Mouse (Mus musculus) gastrocnemius, postnatal 25 days (tissue): ENCODE measurements around the gene Shisa4. TPM values are rescaled to one million over a fixed set of nuclear protein-coding genes. Genes with fewer than 3 reads are reported as not detected.
"Not testable (repeated sequence)": the region's sequence is repeated elsewhere in the genome, so short reads cannot be mapped to it uniquely, and the experiment has no call there.

Source experiments
- DNase-seq: peaks from one replicate; pipeline ENCODE4 v3.0.0; 2022
- long read RNA-seq, 2 experiments: library from polyadenylated mRNA; stranded (forward); transcript quantifications; one replicate each; pipeline ENCODE4 v2.0.0; 2021
- total RNA-seq, 2 experiments: library from RNA; stranded (reverse); gene quantifications; 1 replicate in 1 of 2; 2 replicates in 1 of 2; pipeline ENCODE4 v1.2.3; 2021

The Shisa4 gene
- total RNA-seq, result 100 to 1,000 TPM; 236 to 261 TPM
- long read RNA-seq, experiment 1, transcript Shisa4-201 (5 exons, 1,763 nt), result major isoform, 359 of 463 reads
- long read RNA-seq, experiment 1, partial matches to known transcripts, result 43 of 463 reads
- long read RNA-seq, experiment 1, other reads (novel, unspliced or antisense), result 59 of 463 reads
- long read RNA-seq, experiment 2, transcript Shisa4-201 (5 exons, 1,763 nt), result major isoform, 405 of 505 reads
- long read RNA-seq, experiment 2, transcript Shisa4-202 (2 exons, 851 nt), result minor isoform, 5 of 505 reads
- long read RNA-seq, experiment 2, partial matches to known transcripts, result 28 of 505 reads
- long read RNA-seq, experiment 2, other reads (novel, unspliced or antisense), result 66 of 505 reads

- peak; percentile 72 for DNase-seq
Observed at GRCm38 (mm10) chr1:135374868-135375581, at the start of gene Shisa4. TSS of gene Shisa4 (minus strand) at chr1:135375237.

- no peak for DNase-seq
Observed at GRCm38 (mm10) chr1:135422772-135423171, 47.7 kb upstream of the Shisa4 start.

- DNase-seq, result no peak
Observed at GRCm38 (mm10) chr1:135413996-135414395, 39.0 kb upstream of the Shisa4 start.

GRCm38 (mm10) chr1:135412130-135412529 lies 37.1 kb upstream of the Shisa4 start:
- DNase-seq, result no peak

GRCm38 (mm10) chr1:135410967-135411366 lies 35.9 kb upstream of the Shisa4 start:
- DNase-seq, result peak; percentile 71

- no peak for DNase-seq
Observed at GRCm38 (mm10) chr1:135408973-135409372, 33.9 kb upstream of the Shisa4 start.

GRCm38 (mm10) chr1:135405356-135405755 lies 30.3 kb upstream of the Shisa4 start:
- no peak for DNase-seq

GRCm38 (mm10) chr1:135401452-135402110 lies 26.5 kb upstream of the Shisa4 start:
- DNase-seq, result no peak

GRCm38 (mm10) chr1:135399466-135399865 lies 24.4 kb upstream of the Shisa4 start:
- DNase-seq, result no peak

- no peak for DNase-seq
Observed at GRCm38 (mm10) chr1:135385161-135385560, 10.1 kb upstream of the Shisa4 start.

- DNase-seq, result no peak
Observed at GRCm38 (mm10) chr1:135384171-135384570, 9.1 kb upstream of the Shisa4 start.

- DNase-seq, result not testable (repeated sequence)
Observed at GRCm38 (mm10) chr1:135381560-135381959, 6.5 kb upstream of the Shisa4 start.

- DNase-seq, result no peak
Observed at GRCm38 (mm10) chr1:135380071-135380991, 5.3 kb upstream of the Shisa4 start.

- DNase-seq, result no peak
Observed at GRCm38 (mm10) chr1:135379048-135379447, 4.0 kb upstream of the Shisa4 start.

- DNase-seq, result peak; percentile 80
Observed at GRCm38 (mm10) chr1:135378576-135378975, 3.5 kb upstream of the Shisa4 start.

GRCm38 (mm10) chr1:135374175-135374867 lies 716 bp downstream of the Shisa4 start:
- DNase-seq, result no peak

- no peak for DNase-seq
Observed at GRCm38 (mm10) chr1:135373171-135373677, 1.8 kb downstream of the Shisa4 start.

- DNase-seq, result no peak
Observed at GRCm38 (mm10) chr1:135369415-135369814, 5.6 kb downstream of the Shisa4 start.

GRCm38 (mm10) chr1:135368982-135369381 lies 6.1 kb downstream of the Shisa4 start:
- DNase-seq, result peak; percentile 50

- peak; percentile 77 for DNase-seq
Observed at GRCm38 (mm10) chr1:135368245-135368644, 6.8 kb downstream of the Shisa4 start.

- no peak for DNase-seq
Observed at GRCm38 (mm10) chr1:135367595-135367994, 7.4 kb downstream of the Shisa4 start.
